Comparison of ENCODE assay signal across 36 mouse cellular contexts in genomic region chr3:97667093-97667675, GRCm38 (mm10). TPM values are rescaled to one million over a fixed set of nuclear protein-coding genes. Genes with fewer than 3 reads are reported as not detected.
A peak's percentile ranks its signal among the peaks of the same experiment; 100 is the strongest.
DNase-seq lines count a peak whose midpoint lies in the region; ATAC-seq and TF ChIP-seq lines count a peak whose summit lies in the region.
"Had no signal": no experiment of that assay in that cellular context is flagged by ENCODE, and none has a peak within 500 bp of the region (broad histone marks: within the 10 kb centered on the region; RNA-seq: fewer than 3 reads in every experiment).

No protein-coding gene starts in this region.

- H3K4me1 ChIP-seq in heart, adult 2 months (ENCODE audit: control insufficient read depth, insufficient read depth, low read length), result no peaks in the 10 kb centered on the region
- peaks cover 19 to 24% of the 10 kb centered on the region in 2 experiments for H3K4me1 ChIP-seq in heart, embryonic 14.5 days (ENCODE audit: control insufficient read depth in 2 of 2, insufficient read depth in 2 of 2, low read length in 2 of 2)
- no peaks in the 10 kb centered on the region for H3K4me1 ChIP-seq in liver, embryonic 13.5 days (replicated peaks)
- H3K4me1 ChIP-seq: embryonic facial prominence, embryonic 12.5 days; forebrain, embryonic 12.5 days; hindbrain, embryonic 13.5 days; stomach, embryonic 15.5 days had no signal

- no peak overlapping the region for H3K4me3 ChIP-seq in heart, adult 2 months
- no peak overlapping the region for H3K4me3 ChIP-seq in heart, embryonic 14.5 days (ENCODE audit: control insufficient read depth in 1 of 2, insufficient read depth in 1 of 2, low read depth in 1 of 2, low read length in 2 of 2)
- no peak overlapping the region for H3K4me3 ChIP-seq in liver, embryonic 13.5 days (replicated peaks)
- H3K4me3 ChIP-seq: embryonic facial prominence, embryonic 12.5 days; forebrain, embryonic 12.5 days; hindbrain, embryonic 13.5 days; stomach, embryonic 15.5 days had no signal

- ATAC-seq in heart, embryonic 14.5 days (ENCODE audit: insufficient number of reproducible peaks, insufficient read depth, low FRiP score, low read depth), result no peak
- ATAC-seq in liver, embryonic 13.5 days (ENCODE audit: low read depth), result no peak
- ATAC-seq: forebrain, postnatal 0 days; intestine, embryonic 16.5 days; Patski had no signal

- TF ChIP-seq CTCF in heart, adult 2 months (IDR thresholded peaks at IDR 0.05), result no peak

- TF ChIP-seq POLR2A in heart, adult 2 months (IDR thresholded peaks at IDR 0.05; ENCODE audit: insufficient read depth, low read depth, low read length), result no peak

- 54% methylated on average over 14 of the region's 14 CpGs for WGBS in heart, adult 2 months
- WGBS in heart, embryonic 14.5 days, result 23% methylated on average over 14 of the region's 14 CpGs
- 73% methylated on average over 14 of the region's 14 CpGs for WGBS in liver, embryonic 13.5 days (ENCODE audit: insufficient replicate concordance)

- intact Hi-C loops in heart, adult 2 months (cut with DNase I), result no loop called here

- no peaks in the 10 kb centered on the region for H3K9me3 ChIP-seq in heart, embryonic 14.5 days (ENCODE audit: control insufficient read depth, low read length)
- H3K9me3 ChIP-seq in liver, embryonic 13.5 days (replicated peaks), result no peaks in the 10 kb centered on the region
- H3K9me3 ChIP-seq: embryonic facial prominence, embryonic 12.5 days; forebrain, embryonic 12.5 days; G1E; hindbrain, embryonic 13.5 days; stomach, embryonic 15.5 days had no signal

- H3K79me2 ChIP-seq in heart, adult 2 months (replicated peaks; ENCODE audit: control insufficient read depth, insufficient read depth, low read length), result no peaks in the 10 kb centered on the region

- H3K9ac ChIP-seq in heart, adult 2 months (ENCODE audit: low read depth, low read length), result no peak overlapping the region
- H3K9ac ChIP-seq in heart, embryonic 14.5 days (ENCODE audit: low read length), result no peak overlapping the region
- H3K9ac ChIP-seq in liver, embryonic 13.5 days, result no peak overlapping the region
- H3K9ac ChIP-seq: embryonic facial prominence, embryonic 12.5 days; forebrain, embryonic 12.5 days; forebrain, postnatal 0 days; hindbrain, embryonic 13.5 days; liver, embryonic 14.5 days; stomach, embryonic 15.5 days had no signal

- TF ChIP-seq EP300 in heart, adult 2 months (IDR thresholded peaks at IDR 0.05; ENCODE audit: insufficient read depth, low read depth, low read length), result no peak

- H3K27me3 ChIP-seq in heart, adult 2 months (ENCODE audit: control insufficient read depth, insufficient read depth, low read length), result no peaks in the 10 kb centered on the region
- H3K27me3 ChIP-seq in heart, embryonic 14.5 days (ENCODE audit: control insufficient read depth, insufficient read depth, low read length), result no peaks in the 10 kb centered on the region
- no peaks in the 10 kb centered on the region for H3K27me3 ChIP-seq in liver, embryonic 13.5 days
- H3K27me3 ChIP-seq: embryonic facial prominence, embryonic 12.5 days; forebrain, embryonic 12.5 days; hindbrain, embryonic 13.5 days; Patski; stomach, embryonic 15.5 days had no signal

- H3K27ac ChIP-seq in heart, adult 2 months, result no peak overlapping the region
- peak overlapping the region in 1 of 2 experiments; percentile 21; a peak in 2 of 4 replicates for H3K27ac ChIP-seq in heart, embryonic 14.5 days (replicated peaks in 1 of 2; ENCODE audit: control insufficient read depth in 1 of 2, insufficient read depth in 1 of 2, low read depth in 2 of 2, low read length in 2 of 2)
- peak overlapping the region; percentile 43; the same call in 1 of the 2 replicates for H3K27ac ChIP-seq in liver, embryonic 13.5 days
- H3K27ac ChIP-seq: embryonic facial prominence, embryonic 12.5 days; forebrain, embryonic 12.5 days; hindbrain, embryonic 13.5 days; liver, embryonic 14.5 days; stomach, embryonic 15.5 days had no signal

- H3K4me2 ChIP-seq in heart, embryonic 14.5 days (ENCODE audit: low read length), result peak overlapping the region; percentile 19; the same call in 1 of the 2 replicates
- no peak overlapping the region for H3K4me2 ChIP-seq in liver, embryonic 13.5 days
- H3K4me2 ChIP-seq: embryonic facial prominence, embryonic 12.5 days; forebrain, embryonic 12.5 days; hindbrain, embryonic 13.5 days; stomach, embryonic 15.5 days had no signal

- no peaks in the 10 kb centered on the region for H3K36me3 ChIP-seq in heart, adult 2 months (ENCODE audit: control insufficient read depth, insufficient read depth, low read length)
- H3K36me3 ChIP-seq in heart, embryonic 14.5 days (ENCODE audit: control insufficient read depth, insufficient read depth, low read length), result peaks cover 85% of the 10 kb centered on the region
- peaks cover 23% of the 10 kb centered on the region for H3K36me3 ChIP-seq in liver, embryonic 13.5 days

- peak; percentile 87 for DNase-seq in heart, adult 11 months
- DNase-seq in heart, adult 2 months, result no peak
- no peak for DNase-seq in heart, adult 18-20 months
- DNase-seq in liver, embryonic 13.5 days, result no peak
- DNase-seq in liver, result no peak
- no peak for DNase-seq in lung, postnatal 14 days
- DNase-seq: adrenal gland, postnatal 14 days; cerebellum, adult 11 months; cerebellum, adult 9-10 months; cerebellum, postnatal 36 days; forebrain, postnatal 0 days; heart, postnatal 4 days; layer of hippocampus, postnatal 36 days; left cerebral cortex, postnatal 4 days; lung, adult 2 months; lung, postnatal 10 days; midbrain, embryonic 14.5 days; right cerebral cortex, postnatal 25 days; thymus, adult 18-20 months; thymus, postnatal 25 days had no signal

RNA-seq across cellular contexts. Expression of gene Gm17651, which starts 7.3 kb away (rescaled TPM):
- total RNA-seq in heart, adult 2 months (2021), result not detected
- polyA plus RNA-seq in heart, adult 2 months (2012; rRNA removed), result not detected in 2 replicates
- polyA plus RNA-seq in heart, embryonic 14.5 days (2014; fragmentation: Nextera tagmentation; extraction: Ambion mirVana), result not detected in 2 replicates
- not detected for total RNA-seq in heart, adult 18-20 months (2021)
- not detected in 2 replicates for polyA plus RNA-seq in liver, embryonic 13.5 days (2015; fragmentation: Nextera tagmentation; extraction: Ambion mirVana)
- total RNA-seq: adrenal gland, postnatal 14 days; forebrain, postnatal 0 days; G1E; gastrocnemius, adult 8-10 months; heart, postnatal 4 days; layer of hippocampus, postnatal 36 days; left cerebral cortex, postnatal 4 days; monocyte, adult 5-6 weeks had no signal
- polyA plus RNA-seq: embryonic facial prominence, embryonic 12.5 days; forebrain, embryonic 12.5 days; forebrain, postnatal 0 days; G1E; gonadal fat pad, adult 2 months; hindbrain, embryonic 13.5 days; intestine, embryonic 16.5 days; kidney, embryonic 16.5 days; large intestine, adult 2 months; limb, embryonic 14.5 days; liver, embryonic 14.5 days; lung, adult 2 months; midbrain, embryonic 14.5 days; neural tube, embryonic 14.5 days; Patski; stomach, embryonic 15.5 days had no signal

RNA-seq across cellular contexts. Expression of gene Prkab2, which starts 9.2 kb away (rescaled TPM):
- 10 to 100 TPM; 20.2 to 20.6 TPM for total RNA-seq in heart, adult 2 months (2021)
- 21.6 and 45.2 TPM in 2 replicates for polyA plus RNA-seq in heart, adult 2 months (2012; rRNA removed)
- polyA plus RNA-seq in heart, embryonic 14.5 days (2014; fragmentation: Nextera tagmentation; extraction: Ambion mirVana), result 14.1 and 14.4 TPM in 2 replicates
- 10 to 100 TPM; 25.5 to 33.5 TPM for total RNA-seq in heart, adult 18-20 months (2021)
- polyA plus RNA-seq in liver, embryonic 13.5 days (2015; fragmentation: Nextera tagmentation; extraction: Ambion mirVana), result 1.5 and 2.0 TPM in 2 replicates

RNA-seq across cellular contexts. Expression of gene Fmo5, which starts 38.6 kb away (rescaled TPM):
- total RNA-seq in heart, adult 2 months (2021), result 10 to 100 TPM; 13.6 to 15.0 TPM
- 7.4 and 12.7 TPM in 2 replicates for polyA plus RNA-seq in heart, adult 2 months (2012; rRNA removed)
- polyA plus RNA-seq in heart, embryonic 14.5 days (2014; fragmentation: Nextera tagmentation; extraction: Ambion mirVana), result 3.6 and 3.7 TPM in 2 replicates
- total RNA-seq in heart, adult 18-20 months (2021), result 10 to 100 TPM; 12.6 to 16.0 TPM
- 7.5 and 9.6 TPM in 2 replicates for polyA plus RNA-seq in liver, embryonic 13.5 days (2015; fragmentation: Nextera tagmentation; extraction: Ambion mirVana)

RNA-seq across cellular contexts. Expression of gene Chd1l, which starts 57.2 kb away (rescaled TPM):
- total RNA-seq in heart, adult 2 months (2021), result 10 to 100 TPM in 1 of 2 experiments, 1 to 10 TPM in 1; 9.8 to 10.5 TPM
- 4.6 and 7.7 TPM in 2 replicates for polyA plus RNA-seq in heart, adult 2 months (2012; rRNA removed)
- polyA plus RNA-seq in heart, embryonic 14.5 days (2014; fragmentation: Nextera tagmentation; extraction: Ambion mirVana), result 14.0 and 15.2 TPM in 2 replicates
- total RNA-seq in heart, adult 18-20 months (2021), result 10 to 100 TPM; 11.1 to 11.6 TPM
- polyA plus RNA-seq in liver, embryonic 13.5 days (2015; fragmentation: Nextera tagmentation; extraction: Ambion mirVana), result 16.2 and 18.0 TPM in 2 replicates
